Mouse (Mus musculus) forelimb bud, embryonic 11.5 days (tissue): ENCODE data around the gene Casr.

Source experiments
- DNase-seq: peaks from one replicate; pipeline ENCODE4 v3.0.0-alpha.2; 2012; ENCODE audit warnings: low read depth, low spot score

The Casr gene

GRCm38 (mm10) chr16:36561386-36562338 is at the start of gene Casr:
Casr (minus strand) TSS chr16:36562141.
- no peak for DNase-seq

DNA sequence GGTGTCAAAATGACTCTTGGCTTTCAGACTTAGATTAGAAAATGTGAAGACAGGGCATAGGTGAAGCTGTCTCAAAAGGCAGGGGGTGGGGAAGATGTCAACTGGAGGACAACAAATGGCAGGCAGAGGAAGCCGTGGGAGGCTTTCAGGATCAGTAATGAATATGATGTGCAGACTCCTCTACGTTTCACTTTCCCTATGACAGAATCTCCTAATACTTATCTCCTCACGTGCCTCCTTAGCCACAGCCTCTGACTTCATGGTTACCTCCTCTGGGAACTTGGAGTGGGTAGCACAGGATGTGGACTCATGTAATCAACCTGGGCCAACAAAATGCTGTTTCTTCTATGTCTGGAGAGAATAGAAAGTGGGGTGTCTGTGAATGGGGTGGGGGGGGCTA is 40.7 kb upstream of the Casr start:
- no peak for DNase-seq

GRCm38 (mm10) chr16:36598265-36598664 is 36.3 kb upstream of the Casr start:
- no peak for DNase-seq

DNA sequence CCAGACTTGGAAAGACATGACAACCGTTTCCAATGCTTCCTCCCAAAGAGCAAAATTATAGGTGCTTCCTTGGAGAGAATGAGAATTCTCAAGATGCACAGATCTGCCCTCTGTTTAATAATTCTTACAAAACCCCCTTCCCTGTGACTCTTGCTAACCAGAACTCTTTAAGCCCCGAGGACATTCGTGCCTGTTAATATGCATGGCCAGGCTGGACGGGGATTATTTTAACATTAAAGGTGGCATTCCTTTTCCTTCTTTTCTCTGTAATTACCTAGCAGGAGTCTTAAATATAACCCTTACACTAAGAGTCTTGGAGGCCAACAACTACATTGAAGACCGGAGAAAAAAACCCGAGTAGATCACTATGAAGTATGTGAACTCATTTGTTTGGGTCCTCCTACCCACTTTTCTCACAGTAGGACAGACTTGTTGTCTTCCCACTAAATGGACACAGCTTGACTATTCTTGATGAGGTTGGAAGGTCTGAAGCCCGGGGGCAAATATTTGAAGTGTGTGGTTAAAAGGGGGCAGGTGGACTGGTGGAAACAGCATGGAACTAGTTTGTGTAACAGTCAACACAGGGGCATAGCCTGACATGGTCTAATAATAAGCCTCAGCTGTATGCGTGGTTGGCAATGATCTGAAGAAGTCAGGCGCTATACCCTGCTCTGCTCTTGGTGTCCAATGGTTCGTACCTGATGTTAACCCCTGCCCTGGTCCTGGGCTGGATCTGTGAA is 34.9 kb upstream of the Casr start:
- no peak for DNase-seq

GRCm38 (mm10) chr16:36589898-36590297 is 28.0 kb upstream of the Casr start:
- DNase-seq, result no peak

GRCm38 (mm10) chr16:36587971-36588370 is 26.0 kb upstream of the Casr start:
- no peak for DNase-seq

GRCm38 (mm10) chr16:36582073-36582472 is 20.1 kb upstream of the Casr start:
- DNase-seq, result peak; percentile 12

GRCm38 (mm10) chr16:36571942-36572341 is 10.0 kb upstream of the Casr start:
- DNase-seq, result no peak

DNA sequence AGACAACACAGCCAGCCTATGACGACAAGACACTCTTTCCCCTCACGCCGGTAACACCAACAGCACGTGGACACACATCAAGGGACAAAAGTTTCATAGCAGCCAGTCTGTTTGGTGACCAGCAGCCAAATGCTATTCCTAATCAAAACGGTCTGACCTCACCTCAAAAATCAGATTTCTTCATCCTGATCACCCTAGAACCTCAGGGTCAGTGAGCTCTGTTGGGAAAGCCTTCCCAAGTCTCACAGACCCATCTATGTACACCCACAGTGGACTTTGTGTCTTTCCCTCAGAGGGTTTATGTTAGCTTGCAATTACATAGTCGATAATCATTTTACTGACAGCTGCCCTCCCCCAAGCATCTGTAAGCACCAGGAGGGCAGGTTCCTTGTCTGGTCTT is 2.4 kb downstream of the Casr start:
- no peak for DNase-seq

DNA sequence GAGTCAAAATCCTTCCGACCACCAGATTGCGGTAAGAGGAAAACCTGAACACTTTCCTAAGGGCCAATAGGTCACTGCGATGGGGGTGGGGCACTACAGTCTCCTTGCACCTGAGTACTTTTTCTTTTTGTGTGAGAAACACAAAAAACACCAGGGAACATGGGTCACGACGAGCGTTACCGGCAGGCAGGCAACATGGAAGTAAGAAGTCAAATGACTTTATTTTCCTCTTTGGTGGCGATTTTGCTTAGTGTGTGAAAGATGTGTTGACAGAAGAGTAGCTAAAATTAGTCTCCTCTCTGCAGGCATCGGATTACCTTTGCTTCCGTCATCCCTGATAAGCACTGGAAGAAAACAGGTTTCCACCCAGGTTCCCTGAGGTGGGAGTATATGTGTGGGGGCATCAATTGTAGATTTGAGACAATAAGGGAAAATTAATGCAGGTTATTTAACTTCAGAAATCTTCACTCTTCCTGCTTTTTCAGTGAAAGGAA is 6.2 kb downstream of the Casr start:
- no peak for DNase-seq

DNA sequence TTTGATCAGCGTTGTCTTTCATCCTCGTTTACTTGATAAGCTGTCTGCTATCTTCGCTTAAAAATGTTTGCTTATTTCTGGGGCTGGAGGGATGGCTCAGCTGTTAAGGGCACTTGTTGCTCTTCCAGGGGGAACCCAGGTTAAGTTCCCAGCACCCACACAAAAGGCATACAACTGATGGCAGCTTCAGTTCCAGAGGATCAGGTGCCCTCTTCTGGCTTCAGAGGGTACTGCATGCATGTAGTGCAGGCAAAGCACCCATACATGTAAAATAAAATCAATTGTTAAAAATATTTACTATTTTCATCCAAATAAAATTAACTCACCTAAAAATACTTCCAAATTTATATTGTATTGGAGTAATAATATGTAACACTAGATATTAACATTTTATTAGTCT is 8.3 kb downstream of the Casr start:
- DNase-seq, result no peak

GRCm38 (mm10) chr16:36545333-36545732 is 16.6 kb downstream of the Casr start:
- DNase-seq, result no peak

GRCm38 (mm10) chr16:36543091-36543490 is 18.9 kb downstream of the Casr start:
- no peak for DNase-seq

GRCm38 (mm10) chr16:36540834-36541233 is 21.1 kb downstream of the Casr start:
- DNase-seq, result no peak

DNA sequence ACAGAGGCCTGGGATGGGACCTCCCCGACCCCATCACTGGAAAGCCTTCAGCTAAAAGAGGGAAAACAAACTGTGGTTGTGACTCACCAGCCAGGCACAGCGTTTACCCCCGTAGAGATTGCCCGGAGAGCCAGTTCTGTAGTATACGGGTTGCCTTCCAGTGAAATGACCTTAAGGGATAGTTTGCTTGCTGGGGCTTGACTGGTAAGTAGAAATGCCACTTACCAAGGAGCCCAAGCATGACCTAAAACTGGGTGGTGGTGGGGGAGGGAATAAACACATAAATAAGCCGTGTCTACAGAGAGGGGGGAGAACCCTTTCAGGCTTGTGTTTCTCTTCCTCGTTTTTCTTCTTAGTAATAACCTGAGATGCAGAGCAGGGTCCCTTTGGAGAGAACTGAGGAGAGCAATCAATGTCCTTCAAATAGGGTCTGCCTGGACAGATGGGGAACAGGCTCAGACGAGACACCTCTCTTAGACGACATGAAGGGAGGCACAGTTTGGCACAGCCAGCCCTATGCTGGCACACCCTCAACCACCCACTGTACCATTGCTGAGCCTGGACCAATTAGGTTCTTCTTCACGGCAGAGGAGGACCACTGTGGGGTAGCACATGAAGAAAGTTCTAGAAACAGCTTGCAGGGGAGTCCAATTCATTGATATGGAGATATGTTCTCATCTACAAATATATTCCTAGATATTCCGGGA is 28.8 kb downstream of the Casr start:
- no peak for DNase-seq

DNA sequence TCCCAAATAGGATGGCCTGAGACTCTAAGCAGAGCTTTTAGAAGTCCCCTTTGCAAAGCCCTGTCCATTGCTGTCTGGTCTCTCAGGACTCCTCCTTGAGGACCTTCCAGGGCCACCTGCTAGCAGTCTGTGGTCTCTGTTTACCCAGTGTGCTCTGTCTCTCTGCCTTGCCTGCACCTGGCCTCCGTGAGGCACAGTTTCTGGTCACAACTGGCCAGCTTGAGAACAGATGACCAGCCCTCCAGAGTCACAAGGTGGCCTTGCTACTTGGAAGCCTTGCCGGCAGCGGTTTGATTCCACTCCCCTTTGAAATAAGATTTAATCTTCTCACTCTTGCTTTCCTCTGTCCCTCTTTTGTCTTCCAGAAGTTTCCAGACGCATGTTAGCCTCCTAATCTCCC is 29.9 kb downstream of the Casr start:
- no peak for DNase-seq

DNA sequence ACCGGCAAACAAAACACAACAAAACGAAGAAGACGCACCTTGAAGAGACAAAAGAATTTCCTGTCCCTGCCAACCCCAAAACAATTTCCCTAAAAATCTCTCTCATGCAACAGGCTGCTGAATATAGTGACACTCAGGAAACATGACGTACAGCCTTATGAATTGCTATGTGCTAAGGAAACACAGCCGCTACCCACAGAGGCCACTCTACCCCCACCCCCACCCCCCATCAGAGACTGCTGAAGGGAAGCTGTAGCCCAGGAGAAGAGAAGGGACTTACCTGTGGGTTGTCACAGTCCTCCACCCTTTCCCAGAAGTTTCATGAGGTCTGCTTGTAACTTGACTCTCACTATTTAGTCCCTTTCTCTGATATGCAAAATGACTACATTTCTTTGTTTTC is 30.3 kb downstream of the Casr start:
- no peak for DNase-seq

- DNase-seq, result no peak
Observed at GRCm38 (mm10) chr16:36530566-36531552, 31.1 kb downstream of the Casr start.

GRCm38 (mm10) chr16:36528822-36529221 is 33.1 kb downstream of the Casr start:
- no peak for DNase-seq

DNA sequence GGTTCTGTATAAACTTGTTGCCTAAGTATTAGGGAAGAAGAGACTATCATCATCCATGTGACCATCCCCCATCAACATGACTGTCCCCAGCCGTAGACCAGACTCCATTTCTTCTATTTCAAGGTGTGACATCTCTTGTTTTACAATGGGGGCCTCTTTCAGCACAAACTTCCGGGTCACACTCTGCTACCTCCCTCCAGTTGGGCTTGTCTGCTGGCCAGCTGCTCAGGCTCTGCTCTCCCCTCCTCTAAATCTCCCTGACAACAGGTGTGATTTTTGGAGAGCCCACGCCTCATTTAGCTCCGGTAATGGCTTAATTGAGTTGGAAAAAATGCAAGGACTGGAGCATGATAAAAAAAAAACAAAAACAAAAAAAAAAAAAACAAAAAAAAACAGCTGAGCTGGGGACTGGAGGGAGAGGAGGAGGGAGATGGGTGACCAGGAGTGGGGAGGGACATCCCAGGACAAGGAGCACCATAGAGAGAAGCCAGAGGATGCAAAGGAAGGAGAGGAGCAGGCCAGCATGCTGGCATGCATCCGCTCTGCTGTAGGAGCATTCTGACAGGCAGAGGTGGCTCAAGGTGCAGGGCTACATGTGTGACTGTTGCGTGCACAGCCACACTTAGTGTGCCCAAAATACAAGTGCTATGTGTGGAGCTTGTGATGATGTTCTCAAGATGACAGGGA is 35.2 kb downstream of the Casr start:
- DNase-seq, result no peak
